Mouse (Mus musculus): ENCODE results near the gene Ankrd17.
A peak's percentile ranks its signal among the peaks of the same experiment; 100 is the strongest.
"Not testable (repeated sequence)": the region's sequence is repeated elsewhere in the genome, so short reads cannot be mapped to it uniquely, and the experiment has no call there.

The Ankrd17 gene

GRCm38 (mm10) chr5:90338177-90339091, 27.9 kb downstream of the Ankrd17 start:
- no peak for DNase-seq (ENCODE audit: low read depth, low spot score)

GRCm38 (mm10) chr5:90332478-90332877, 33.9 kb downstream of the Ankrd17 start:
- no peak for DNase-seq (ENCODE audit: low read depth, low spot score)

GRCm38 (mm10) chr5:90331071-90331470, 35.3 kb downstream of the Ankrd17 start:
- DNase-seq (ENCODE audit: low read depth, low spot score): no peak

- DNase-seq (ENCODE audit: low read depth, low spot score): no peak
Observed at GRCm38 (mm10) chr5:90298396-90298795, 68.0 kb downstream of the Ankrd17 start.

DNA sequence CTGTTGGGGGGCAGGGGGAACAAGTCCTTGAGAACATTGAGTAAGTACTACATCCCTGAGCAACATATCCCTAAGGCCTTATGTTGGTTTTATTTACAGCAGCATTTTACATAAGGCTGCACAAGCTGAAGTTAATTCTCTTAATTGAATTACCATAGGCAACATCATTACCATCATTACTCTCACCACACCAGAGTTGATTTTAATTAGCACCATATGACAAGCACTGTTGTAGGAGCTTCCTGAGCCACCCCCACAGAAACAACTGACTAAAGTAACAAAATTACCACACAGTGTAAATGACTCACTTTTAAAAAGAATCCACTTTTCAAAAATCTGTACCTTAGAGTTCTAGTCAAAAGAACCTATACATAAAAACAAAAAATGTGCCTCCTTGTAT, 76.5 kb downstream of the Ankrd17 start:
- DNase-seq (ENCODE audit: low read depth, low spot score): no peak

GRCm38 (mm10) chr5:90286559-90286958, 79.8 kb downstream of the Ankrd17 start:
- DNase-seq (ENCODE audit: low read depth, low spot score): peak; percentile 5

- DNase-seq (ENCODE audit: low read depth, low spot score): no peak
Observed at GRCm38 (mm10) chr5:90280061-90280460, 86.3 kb downstream of the Ankrd17 start.

DNA sequence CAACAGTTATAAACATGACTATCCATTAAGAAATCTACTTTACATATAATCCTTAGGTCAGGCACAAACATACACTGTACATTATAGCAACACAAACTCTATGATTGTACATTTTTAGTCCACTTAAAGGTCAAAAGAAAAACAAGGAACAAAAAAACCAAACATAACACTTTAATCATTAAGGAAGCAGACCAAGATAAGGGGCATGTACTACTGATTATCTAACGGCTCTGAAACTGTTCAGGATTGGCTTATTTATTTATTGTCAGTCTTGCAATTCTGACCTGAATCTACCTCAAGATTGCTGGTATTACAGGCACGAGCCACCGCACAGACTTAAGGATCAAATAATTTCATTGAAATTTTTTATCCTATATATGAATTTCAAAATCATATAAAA, 87.0 kb downstream of the Ankrd17 start:
- no peak for DNase-seq (ENCODE audit: low read depth, low spot score)

GRCm38 (mm10) chr5:90277443-90277842, 88.9 kb downstream of the Ankrd17 start:
- no peak for DNase-seq (ENCODE audit: low read depth, low spot score)

- DNase-seq (ENCODE audit: low read depth, low spot score): peak; percentile 1
Observed at GRCm38 (mm10) chr5:90274806-90275205, 91.6 kb downstream of the Ankrd17 start.

DNA sequence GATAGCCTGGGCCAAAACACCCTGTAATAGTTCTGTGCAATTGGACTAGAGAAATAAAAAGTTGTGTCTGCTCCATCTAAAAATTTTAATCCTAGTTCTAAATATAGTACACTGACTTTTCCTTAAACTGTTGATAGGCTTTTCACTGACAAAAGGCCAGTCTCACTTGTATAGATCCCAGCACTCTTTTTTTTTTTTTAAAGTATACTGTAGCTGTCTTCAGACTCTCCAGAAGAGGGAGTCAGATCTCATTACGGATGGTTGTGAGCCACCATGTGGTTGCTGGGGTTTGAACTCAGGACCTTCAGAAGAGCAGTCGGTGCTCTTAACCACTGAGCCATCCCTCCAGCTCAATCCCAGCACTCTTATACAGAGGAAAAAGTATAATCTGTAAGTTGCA, 104.1 kb downstream of the Ankrd17 start:
- DNase-seq (ENCODE audit: low read depth, low spot score): not testable (repeated sequence)

GRCm38 (mm10) chr5:90257023-90257422, 109.4 kb downstream of the Ankrd17 start:
- no peak for DNase-seq (ENCODE audit: low read depth, low spot score)

- DNase-seq (ENCODE audit: low read depth, low spot score): no peak
Observed at GRCm38 (mm10) chr5:90247503-90247902, 118.9 kb downstream of the Ankrd17 start.

DNA sequence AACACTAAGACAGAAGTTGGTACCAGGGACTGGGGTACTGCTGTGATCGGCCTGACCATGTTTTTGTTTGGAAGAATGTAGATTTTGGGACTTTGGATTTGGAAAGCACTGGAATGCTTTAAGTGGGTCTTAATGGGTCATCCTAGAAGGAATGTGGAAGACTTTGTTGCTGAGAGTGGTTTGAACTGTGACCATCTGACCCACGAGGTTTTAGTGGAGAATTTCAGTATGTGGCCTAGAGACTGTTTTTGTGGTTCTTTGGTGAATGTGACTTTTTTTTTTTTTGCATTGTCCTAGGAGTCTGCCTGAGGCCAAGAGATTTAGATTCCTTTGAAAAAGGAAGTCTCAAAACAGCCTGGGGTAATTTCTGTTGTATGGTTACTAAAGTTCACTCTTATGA, 119.4 kb downstream of the Ankrd17 start:
- no peak for DNase-seq (ENCODE audit: low read depth, low spot score)

- DNase-seq (ENCODE audit: low read depth, low spot score): peak; percentile 29
Observed at GRCm38 (mm10) chr5:90246567-90246966, 119.8 kb downstream of the Ankrd17 start.

- DNase-seq (ENCODE audit: low read depth, low spot score): no peak
Observed at GRCm38 (mm10) chr5:90245416-90245815, 121.0 kb downstream of the Ankrd17 start.

GRCm38 (mm10) chr5:90235217-90235616, 131.2 kb downstream of the Ankrd17 start:
- DNase-seq (ENCODE audit: low read depth, low spot score): no peak

- DNase-seq (ENCODE audit: low read depth, low spot score): no peak
Observed at GRCm38 (mm10) chr5:90233305-90233704, 133.1 kb downstream of the Ankrd17 start.

DNA sequence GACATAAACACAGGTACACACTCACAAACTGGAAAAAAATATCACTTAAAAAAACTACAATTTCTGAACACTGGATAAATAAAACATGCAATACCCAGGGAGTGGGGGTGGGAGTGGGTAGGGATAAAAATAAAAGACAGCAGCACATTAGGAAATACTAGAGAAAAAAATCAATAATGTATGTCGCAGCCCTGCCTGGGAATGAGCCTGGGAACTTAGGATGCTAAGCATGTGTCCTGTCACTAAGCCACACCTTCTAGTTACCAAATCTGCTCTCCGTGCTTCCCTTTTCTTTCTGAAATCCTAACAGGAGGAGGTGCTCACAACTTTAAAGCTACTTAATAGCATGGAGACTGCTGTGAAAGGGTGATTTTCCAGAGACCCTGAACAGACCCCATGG, 136.6 kb downstream of the Ankrd17 start:
- DNase-seq (ENCODE audit: low read depth, low spot score): no peak

GRCm38 (mm10) chr5:90226696-90227095, 139.7 kb downstream of the Ankrd17 start:
- no peak for DNase-seq (ENCODE audit: low read depth, low spot score)

DNA sequence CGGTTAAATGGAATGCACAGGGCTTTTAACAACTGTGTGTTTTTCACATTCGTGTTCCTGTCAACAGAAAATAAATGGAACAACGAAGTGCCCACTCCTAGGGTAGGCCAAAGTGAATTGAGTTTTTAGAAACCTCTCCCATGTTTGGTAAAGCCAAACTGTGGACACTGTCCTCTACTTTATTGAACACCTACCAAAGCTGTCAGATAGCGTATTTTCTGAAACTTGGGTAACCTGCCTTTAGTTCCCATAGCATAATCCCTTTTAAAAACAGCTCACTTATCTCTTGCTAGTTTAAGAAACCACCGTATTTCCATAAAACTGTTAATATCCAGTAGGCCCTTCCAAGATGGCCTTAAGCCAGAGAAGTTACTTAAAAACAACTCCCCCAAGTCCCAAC, 141.6 kb downstream of the Ankrd17 start:
- DNase-seq (ENCODE audit: low read depth, low spot score): peak; percentile 9

DNA sequence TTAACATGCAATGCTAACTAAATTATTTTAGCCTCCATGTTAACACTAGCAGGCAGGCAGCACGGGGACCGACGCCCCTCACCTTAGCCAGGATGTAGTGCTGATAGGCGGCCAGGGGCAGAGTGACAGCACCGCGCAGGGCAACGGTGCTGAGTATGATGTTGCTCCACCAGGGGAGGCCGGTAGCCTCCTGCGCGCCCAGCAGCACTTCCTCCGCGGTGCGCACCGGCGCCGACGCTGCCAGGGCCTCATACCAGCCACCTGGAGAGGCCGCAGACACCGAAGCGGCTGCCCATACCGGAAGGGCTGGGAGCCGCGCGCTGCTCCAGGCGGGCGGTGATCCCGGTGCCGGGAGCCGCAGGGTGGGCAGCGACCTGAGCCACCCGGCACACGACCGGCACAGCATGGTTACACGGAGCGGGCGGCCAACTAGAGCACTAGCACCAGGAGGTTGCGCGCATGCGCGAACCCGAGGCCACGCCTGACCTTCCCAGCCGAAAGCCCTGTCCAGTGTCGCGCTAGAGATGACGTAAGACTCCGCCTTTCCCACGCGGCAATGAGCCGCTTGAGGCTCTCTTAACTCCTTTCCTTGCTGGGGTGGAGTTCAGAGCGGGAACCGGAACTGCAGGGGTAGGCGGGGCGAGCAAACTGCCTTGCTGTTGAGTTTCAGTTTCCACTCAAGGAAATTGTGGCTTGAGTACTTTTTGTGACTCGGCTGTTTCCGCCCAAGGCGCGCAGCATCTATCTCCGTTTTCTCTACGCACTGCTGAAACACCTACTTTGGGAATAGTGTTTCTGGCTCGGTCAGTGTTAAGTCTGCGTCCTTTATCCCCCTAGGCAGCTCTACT, 142.6 kb downstream of the Ankrd17 start, which contains the start of gene Cox18:
Cox18 (minus strand) TSS at position 468 of the 848 bp plus-strand sequence.
- DNase-seq (ENCODE audit: low read depth, low spot score): peak; percentile 98

Measured in c-Kit-negative CD71-positive TER-119-positive erythroid progenitor cells, embryonic 14.5 days (primary cell).